Mouse (Mus musculus): ENCODE results near the gene Itgb1bp1.

DNA sequence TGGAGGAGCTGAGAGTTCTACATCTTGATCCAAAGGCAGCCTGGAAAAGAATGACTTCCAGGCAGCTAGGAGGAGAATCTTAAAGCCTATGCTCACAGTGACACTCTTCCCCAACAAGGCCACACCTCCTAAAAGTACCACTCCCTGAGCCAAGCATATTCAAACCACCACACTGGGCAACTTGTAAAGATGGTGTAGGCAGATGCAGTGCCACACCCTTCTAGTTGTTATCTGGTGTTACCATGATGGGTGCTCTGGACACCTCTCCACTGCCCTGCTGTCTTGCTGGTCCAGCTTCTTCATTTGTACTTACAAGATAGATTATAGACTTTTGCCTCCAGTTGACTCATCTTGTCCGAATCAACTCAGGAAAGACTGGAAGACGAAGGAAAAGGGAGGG is 94.5 kb downstream of the Itgb1bp1 start:
- TF ChIP-seq CTCF (IDR thresholded peaks at IDR 0.05; ENCODE audit: low read depth, low read length): no peak
- no peak for TF ChIP-seq GATA1 (IDR thresholded peaks at IDR 0.05; ENCODE audit: borderline replicate concordance, low read length)
